Mouse (Mus musculus) embryonic fibroblast, embryonic 13.5 days (primary cell): ENCODE results near the gene 1700088E04Rik.

Experiments
- CTCF ChIP-seq: IDR thresholded peaks from 2 replicates; pipeline ENCODE4 v1.5.1; 2011; ENCODE audit warnings: mild to moderate bottlenecking, control low read depth, low read length, moderate library complexity, borderline replicate concordance; ENCODE audit not compliant: insufficient read depth
- POLR2A ChIP-seq: IDR thresholded peaks from 2 replicates; pipeline ENCODE4 v1.6.1; 2011; ENCODE audit warnings: low read depth, mild to moderate bottlenecking, control low read depth, low read length, moderate library complexity

DNA sequence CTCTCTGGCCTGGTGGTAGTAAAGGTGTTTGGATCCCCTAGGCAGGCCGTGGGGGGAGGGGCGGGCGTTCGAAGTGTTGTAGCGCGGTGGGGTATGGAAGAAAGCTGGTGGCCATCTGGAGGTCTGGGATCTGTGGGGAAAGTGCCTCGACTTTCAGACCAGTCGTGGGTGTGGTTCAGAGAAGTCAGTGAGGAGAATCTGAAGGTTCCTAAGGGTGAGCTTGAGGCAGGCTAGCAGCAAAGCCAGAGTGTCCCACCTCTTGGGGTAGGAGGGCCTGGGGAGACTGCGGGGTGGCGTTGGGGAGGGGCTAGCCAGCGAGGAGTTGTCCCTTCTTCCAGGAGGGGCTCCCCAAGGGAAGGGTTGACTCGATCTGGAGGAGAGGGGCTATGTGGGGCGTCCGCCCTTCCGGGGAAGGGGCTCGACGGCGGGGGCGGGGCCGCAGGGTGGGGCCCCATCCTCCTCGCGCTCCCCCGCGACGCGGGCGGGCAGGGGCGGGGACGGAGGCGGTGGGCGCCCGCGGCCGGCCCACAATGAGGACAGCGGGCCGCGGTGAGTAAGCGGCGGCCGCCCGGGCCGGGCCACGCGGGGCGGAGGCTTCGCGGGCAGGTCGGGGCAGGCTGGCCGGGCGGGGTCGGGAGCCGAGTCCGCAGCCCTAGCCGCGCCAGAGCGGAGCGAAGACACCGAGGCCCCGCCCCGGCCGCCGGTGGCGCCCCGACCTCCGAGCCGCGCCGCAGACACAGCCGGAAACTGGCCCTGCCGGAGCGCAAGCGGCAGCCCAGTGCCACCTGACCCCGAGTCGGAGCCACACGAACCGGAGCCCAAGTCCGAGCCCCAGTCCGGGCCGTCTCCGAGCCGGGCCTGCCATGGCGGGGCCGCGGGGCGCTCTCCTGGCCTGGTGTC, 32.4 kb downstream of the 1700088E04Rik start, which contains the start of gene Micall1:
- TF ChIP-seq CTCF (no peak), POLR2A (peak; percentile 71)
